Mouse (Mus musculus): ENCODE measurements around the gene Hist1h3d.
A peak's percentile ranks its signal among the peaks of the same experiment; 100 is the strongest.

The Hist1h3d gene

DNA sequence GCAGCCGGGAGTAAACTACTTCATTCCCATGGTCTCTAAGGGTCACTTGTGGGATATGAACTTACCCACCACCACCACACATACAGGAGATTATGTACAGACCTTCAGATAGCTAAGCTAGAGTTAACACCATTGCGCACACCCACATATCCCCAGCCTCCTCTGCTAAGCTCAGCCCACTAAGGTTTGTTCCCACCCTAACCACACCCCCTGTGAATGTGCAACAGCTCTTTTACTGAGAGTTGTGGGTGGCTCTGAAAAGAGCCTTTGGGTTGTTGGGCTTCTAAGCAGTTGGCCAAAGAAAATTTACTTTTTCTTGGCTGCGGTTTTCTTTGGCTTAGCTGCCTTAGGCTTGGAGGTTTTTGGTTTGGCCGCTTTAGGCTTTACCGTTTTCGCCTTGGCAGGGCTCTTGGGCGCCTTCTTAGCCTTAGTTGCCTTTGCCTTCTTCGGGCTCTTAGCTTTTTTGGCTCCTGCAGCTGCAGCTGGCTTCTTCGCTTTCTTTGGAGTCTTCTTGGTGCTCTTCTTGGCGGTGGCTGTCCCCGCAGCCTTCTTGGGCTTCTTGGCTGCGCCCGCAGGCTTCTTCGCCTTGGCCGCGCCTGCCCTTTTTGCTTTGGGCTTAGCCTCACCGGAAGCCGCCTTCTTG, 46.1 kb downstream of the Hist1h3d start:
- DNase-seq (ENCODE audit: low spot score in 2 of 2), result peak; percentile 67 to 75

DNA sequence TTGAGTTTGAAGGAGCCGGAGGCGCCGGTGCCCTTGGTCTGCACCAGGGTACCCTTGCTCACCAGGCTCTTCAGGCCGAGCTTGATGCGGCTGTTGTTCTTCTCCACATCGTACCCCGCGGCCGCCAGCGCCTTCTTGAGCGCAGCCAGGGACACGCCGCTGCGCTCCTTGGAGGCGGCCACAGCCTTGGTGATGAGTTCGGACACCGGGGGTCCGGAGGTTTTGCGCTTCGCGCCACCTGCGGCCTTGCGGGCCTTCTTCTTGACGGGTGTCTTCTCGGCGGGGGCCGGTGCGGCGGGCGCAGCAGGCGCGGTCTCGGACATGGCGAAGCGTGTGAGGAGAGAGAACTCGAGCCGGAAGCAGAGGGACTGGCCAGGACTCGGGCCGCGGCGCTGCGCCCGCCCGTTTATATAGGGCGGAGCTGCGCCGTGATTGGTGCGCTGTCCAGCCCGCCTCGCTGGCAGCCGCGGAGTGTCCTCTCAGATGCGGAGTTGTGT, 46.7 kb downstream of the Hist1h3d start, which contains the start of gene Hist1h1e:
TSS of gene Hist1h1e (minus strand) at position 384 of the 497 bp plus-strand sequence.
- peak; percentile 84 to 88 for DNase-seq (ENCODE audit: low spot score in 2 of 2)

DNA sequence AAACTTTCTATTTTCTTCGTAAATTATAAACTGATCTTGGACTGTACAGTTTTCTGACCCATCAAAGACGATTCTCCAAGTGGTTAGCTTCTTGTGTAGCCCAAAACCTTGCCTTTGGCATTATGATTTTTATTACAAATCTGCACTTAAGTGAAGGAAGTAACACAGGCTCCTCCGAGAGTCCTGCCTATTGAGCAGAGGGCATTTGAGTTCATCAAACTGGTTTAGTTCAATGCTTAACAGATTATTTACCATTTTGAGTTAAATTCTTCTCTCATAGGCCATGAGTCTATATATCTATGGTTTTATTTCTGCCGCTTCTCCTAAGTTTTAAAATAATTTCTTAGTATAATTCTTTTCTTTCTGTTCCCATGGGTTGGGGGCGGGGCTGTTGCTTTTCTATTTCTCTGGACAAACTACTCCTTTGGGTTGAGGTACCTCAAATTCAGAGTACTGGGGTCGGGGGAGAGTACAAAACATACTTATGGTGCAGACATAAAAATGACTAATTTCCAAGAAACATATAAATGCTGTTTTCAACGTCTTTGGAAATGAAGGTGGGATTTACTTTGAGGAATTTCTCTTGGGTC, 47.4 kb downstream of the Hist1h3d start:
- no peak for DNase-seq (ENCODE audit: low spot score in 2 of 2)

Measured in right cerebral cortex, adult 2 months (tissue).